Mouse (Mus musculus): ENCODE measurements around the gene Rims4.

The Rims4 gene

GRCm38 (mm10) chr2:163871266-163871665, 47.2 kb downstream of the Rims4 start:
- DNase-seq (ENCODE audit: low read depth, low spot score): no peak

- no peak for DNase-seq (ENCODE audit: low read depth, low spot score)
These were observed 48.7 kb downstream of the Rims4 start for GRCm38 (mm10) chr2:163869783-163870182.

DNA sequence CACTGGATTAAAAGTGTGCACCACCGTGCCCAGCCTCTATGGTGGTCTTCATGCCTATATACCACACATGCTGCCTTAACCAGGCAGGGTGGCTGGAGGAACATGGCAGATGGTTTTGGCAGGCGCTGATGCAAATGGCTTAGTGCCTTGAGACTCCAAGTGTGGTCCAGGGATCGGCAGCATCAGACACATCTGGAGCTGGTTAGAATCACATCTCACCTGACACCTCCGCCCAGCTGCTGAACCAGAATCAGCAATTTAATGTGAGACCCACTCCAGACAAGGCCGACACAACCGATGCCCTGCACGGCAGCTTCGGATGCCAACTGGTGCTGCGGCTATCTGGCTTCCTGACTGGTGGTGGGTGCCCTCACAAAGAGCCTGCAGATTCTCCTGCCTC, 52.4 kb downstream of the Rims4 start:
- no peak for DNase-seq (ENCODE audit: low read depth, low spot score)

- no peak for DNase-seq (ENCODE audit: low read depth, low spot score)
These were observed 53.2 kb downstream of the Rims4 start for GRCm38 (mm10) chr2:163865311-163865710.

DNA sequence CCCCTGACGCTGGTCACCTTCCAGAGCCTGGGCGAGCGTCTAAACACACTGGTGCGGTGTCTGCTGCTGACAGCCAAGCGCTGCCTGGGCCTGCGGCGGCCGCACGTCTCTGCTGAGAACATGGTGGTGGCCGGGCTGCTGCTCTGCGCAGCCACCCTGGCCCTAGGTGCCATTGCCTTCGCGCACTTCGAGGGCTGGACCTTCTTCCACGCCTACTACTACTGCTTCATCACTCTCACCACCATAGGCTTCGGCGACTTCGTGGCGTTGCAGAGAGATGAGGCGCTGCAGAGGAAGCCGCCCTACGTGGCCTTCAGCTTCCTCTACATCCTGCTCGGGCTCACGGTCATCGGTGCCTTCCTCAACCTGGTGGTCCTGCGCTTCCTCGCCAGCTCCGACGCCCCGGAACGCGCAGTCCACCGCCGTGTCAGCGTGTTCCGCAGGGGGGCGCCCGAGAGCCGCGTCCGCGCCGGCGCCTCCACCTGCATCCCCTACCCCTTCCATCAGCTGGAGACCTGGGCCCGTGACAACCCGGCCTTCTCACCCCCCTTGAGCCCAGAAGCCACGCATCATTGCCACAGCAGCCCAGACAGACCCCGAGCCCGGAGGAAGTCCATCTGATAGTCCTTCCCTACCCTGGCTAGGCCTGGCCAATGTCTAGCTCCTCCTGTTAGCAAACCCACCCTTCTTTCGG, 60.1 kb downstream of the Rims4 start:
- peak; percentile 18 for DNase-seq (ENCODE audit: low read depth, low spot score)

DNA sequence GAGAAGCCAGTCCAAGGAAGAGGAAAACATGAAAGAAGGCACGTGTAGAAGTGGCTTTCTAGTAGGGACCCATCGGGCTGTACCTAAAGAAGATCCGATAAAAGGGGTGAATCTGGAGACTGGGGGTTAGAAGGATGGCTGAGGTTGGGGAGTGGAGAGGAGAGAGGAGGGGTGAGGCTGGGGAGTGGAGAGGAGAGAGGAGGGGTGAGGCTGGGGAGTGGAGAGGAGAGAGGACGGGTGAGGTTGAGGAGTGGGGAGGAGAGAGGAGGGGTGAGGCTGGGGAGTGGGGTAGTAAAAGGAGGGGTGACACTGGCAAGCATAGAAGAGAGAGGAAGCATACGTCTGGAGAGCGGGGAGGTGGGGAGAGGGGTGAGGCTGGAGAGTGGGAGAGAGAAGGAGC, 61.2 kb downstream of the Rims4 start:
- no peak for DNase-seq (ENCODE audit: low read depth, low spot score)

- peak; percentile 52 for DNase-seq (ENCODE audit: low read depth, low spot score)
These were observed 65.0 kb downstream of the Rims4 start, which contains the start of gene Kcnk15 for GRCm38 (mm10) chr2:163853461-163853901. Gene Kcnk15 (plus strand): TSS chr2:163853651.

- no peak for DNase-seq (ENCODE audit: low read depth, low spot score)
These were observed 76.4 kb downstream of the Rims4 start for GRCm38 (mm10) chr2:163842043-163842442.

DNA sequence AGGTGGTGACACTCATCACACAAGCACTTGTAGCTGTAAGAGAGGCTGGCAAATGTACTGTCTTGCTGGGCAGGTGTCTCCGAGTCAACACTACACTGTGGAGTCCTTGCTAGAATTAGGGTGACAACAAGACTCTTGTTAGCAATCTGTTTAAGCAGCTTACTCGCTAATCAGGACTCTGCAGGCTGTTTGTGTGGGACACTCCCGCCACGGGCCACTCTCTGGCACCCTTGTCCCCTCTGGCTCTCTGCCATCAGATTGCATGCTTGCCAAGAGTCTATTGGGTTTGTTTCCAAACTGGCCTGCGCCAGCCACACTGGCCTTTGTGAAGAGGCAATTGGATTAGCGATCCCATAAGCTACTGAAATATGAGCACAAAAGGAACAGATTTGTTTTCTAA, 79.0 kb downstream of the Rims4 start:
- DNase-seq (ENCODE audit: low read depth, low spot score): no peak

GRCm38 (mm10) chr2:163838043-163838442, 80.4 kb downstream of the Rims4 start:
- DNase-seq (ENCODE audit: low read depth, low spot score): peak; percentile 77

- no peak for DNase-seq (ENCODE audit: low read depth, low spot score)
These were observed 87.3 kb downstream of the Rims4 start for GRCm38 (mm10) chr2:163831163-163831562.

DNA sequence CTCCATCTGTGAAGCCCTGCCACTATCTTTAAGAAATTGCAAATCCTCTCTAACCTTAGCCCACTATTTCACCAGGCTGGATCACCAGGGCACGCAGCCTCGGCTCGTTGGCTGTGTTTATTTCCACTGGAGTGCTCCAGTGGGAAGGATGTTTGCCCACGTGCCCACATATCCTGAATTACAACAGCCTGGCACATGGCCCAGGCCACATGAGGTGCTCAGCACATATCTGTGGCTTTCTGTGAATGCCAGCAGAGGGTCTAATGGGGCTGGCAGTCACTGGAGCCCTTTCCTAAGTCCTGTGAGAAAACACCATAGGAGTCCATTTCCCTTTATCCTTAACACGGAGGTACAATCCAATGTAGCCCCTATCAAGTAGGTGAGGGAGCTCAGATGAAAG, 92.0 kb downstream of the Rims4 start:
- no peak for DNase-seq (ENCODE audit: low read depth, low spot score)

- no peak for DNase-seq (ENCODE audit: low read depth, low spot score)
These were observed 92.6 kb downstream of the Rims4 start for GRCm38 (mm10) chr2:163825861-163826260.

DNA sequence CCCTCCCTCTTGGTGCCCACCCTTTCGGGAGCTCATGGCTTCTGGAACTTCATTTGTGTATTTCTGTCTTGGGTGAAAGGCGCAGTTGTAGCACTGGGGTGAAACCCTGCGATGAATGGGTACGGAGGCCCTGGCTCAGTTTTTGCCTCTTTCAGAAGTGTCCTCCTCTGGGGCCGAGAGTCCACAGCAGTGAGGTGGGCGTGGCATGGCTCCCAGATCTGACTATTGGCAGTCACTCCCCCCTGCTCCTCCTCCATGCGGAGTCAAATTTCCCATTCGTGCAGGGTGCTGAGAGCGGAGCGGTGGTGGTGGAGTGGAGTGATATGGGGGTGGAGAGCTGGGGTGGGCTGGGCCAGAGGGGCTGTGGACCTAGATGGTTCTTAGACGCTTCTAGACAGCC, 94.7 kb downstream of the Rims4 start:
- DNase-seq (ENCODE audit: low read depth, low spot score): peak; percentile 63

GRCm38 (mm10) chr2:163823248-163823647, 95.2 kb downstream of the Rims4 start:
- DNase-seq (ENCODE audit: low read depth, low spot score): peak; percentile 56

DNA sequence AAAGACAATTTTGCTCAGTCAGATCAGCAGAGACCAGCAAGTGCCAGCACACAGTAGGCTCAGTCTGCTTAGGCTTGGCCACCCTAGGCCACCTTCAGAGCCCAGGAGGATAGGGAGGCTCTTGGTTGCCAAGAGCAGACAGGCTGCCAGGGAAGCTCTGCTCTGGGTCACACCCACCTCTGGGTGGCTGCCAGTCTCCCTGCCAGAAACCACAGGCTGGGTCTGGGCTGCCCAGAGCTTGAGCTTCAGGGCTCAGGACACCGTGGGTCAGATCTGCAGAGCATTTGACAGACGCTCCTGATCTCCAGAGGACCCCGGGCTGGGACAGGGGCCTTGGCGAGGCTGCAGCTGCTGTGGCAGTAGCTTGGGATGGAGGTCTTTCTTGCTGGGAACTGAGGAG, 97.9 kb downstream of the Rims4 start, which contains the start of gene Ccn5:
TSS of gene Ccn5 (plus strand) at position 255 of the 400 bp plus-strand sequence.
- DNase-seq (ENCODE audit: low read depth, low spot score): no peak

- DNase-seq (ENCODE audit: low read depth, low spot score): no peak
These were observed 103.6 kb downstream of the Rims4 start for GRCm38 (mm10) chr2:163814739-163815465.

DNA sequence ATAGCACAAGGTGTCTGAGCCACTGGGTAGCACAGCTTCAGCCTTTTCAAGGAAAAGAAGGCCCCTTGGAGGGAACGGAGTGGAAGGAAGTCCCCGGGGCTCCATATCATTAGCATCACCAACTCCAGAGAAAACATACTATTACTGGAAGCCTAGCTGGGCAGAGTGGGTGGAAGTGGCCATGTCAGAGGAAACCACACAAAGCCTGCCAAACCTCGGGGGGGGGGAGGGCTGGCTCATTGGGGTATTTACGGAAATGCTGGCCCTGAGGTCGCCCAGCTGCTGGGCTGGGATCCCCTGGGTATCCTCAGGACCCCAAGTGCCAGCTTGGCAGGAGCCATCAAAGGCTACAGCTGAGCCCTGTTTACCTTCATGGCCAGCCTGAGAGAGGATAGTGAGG, 105.4 kb downstream of the Rims4 start:
- DNase-seq (ENCODE audit: low read depth, low spot score): no peak
